Mouse (Mus musculus) small intestine, adult 2 months (tissue): ENCODE measurements around the gene Tpm3. TPM values are rescaled to one million over a fixed set of nuclear protein-coding genes. Genes with fewer than 3 reads are reported as not detected.

ENCODE experiments used
- H3K27ac ChIP-seq: fragments of 200-500 bp; 2 replicates; pipeline ENCODE4 v1.5.1; 2012; ENCODE audit warnings: low read depth, low read length, control low read depth, inconsistent platforms; ENCODE audit not compliant: insufficient read depth
- H3K27me3 ChIP-seq: fragments of 200-500 bp; 2 replicates; pipeline ENCODE4 v1.6.1; 2012; ENCODE audit warnings: mild to moderate bottlenecking, moderate library complexity, low read length, inconsistent platforms; ENCODE audit not compliant: control insufficient read depth, insufficient read depth
- H3K36me3 ChIP-seq: fragments of 200-500 bp; 2 replicates; pipeline ENCODE4 v1.6.1; 2012; ENCODE audit warnings: mild to moderate bottlenecking, low read length, control low read depth, inconsistent platforms; ENCODE audit not compliant: control insufficient read depth, insufficient read depth
- H3K4me1 ChIP-seq: fragments of 200-500 bp; 2 replicates; pipeline ENCODE4 v1.6.1; 2012; ENCODE audit warnings: low read length, inconsistent platforms, mixed read lengths; ENCODE audit not compliant: control insufficient read depth, insufficient read depth, insufficient read length
- H3K4me3 ChIP-seq: fragments of 200-500 bp; 2 replicates; pipeline ENCODE4 v1.5.1; 2012; ENCODE audit warnings: low read depth, mild to moderate bottlenecking, control low read depth, inconsistent platforms, low read length, moderate library complexity
- CTCF ChIP-seq: fragments of 200-500 bp; IDR thresholded peaks from 2 replicates; pipeline ENCODE4 v1.5.1; 2012; ENCODE audit warnings: low read depth, mild to moderate bottlenecking, control low read depth, inconsistent platforms, low read length, moderate library complexity, mixed read lengths; ENCODE audit not compliant: insufficient replicate concordance, insufficient read length; ENCODE audit errors: extremely low read depth
- POLR2A ChIP-seq: fragments of 200-500 bp; IDR thresholded peaks from 2 replicates; pipeline ENCODE4 v1.6.1; 2012; ENCODE audit warnings: low read depth, mild to moderate bottlenecking, control low read depth, inconsistent platforms, low read length, moderate library complexity
- WGBS: fragments of 180-500 bp; shearing (Covaris S2); methylation state at CpG from one replicate; pipeline ENCODE4 v1.1.7; 2018; 5-methylcytosine and 5-hydroxymethylcytosine counted together
- polyA plus RNA-seq: library from polyadenylated mRNA; depleted of rRNA; stranded (reverse); fragments of >200 nt; gene quantifications from 2 replicates; pipeline ENCODE4 v1.2.3, GENCODE M21; 2012

The Tpm3 gene
- polyA plus RNA-seq, 1 experiment = 101 TPM

DNA sequence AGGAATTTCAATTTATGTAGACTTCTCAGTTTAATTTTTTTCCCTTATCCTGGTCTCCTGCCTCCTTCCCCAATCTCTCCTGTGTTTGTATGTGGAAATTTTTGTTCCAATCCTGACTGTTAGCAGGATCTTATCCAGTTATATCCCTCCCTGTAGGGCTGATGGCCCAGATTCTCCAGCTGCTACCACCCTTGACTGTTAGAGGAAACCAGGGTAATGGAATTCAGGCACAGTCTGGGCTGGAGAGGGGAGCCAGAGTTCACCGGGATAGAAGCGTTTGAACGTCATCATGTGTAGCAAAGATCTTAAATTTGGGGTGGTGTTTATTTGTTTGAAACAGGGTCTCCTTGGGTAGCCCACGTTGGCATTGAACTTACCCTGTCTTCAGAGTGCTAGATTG, 12.3 kb downstream of the Tpm3 start:
- peaks cover 23% of the 10 kb centered on the region; the same call in 1 of the 2 replicates for H3K4me1 ChIP-seq
- H3K36me3 ChIP-seq = peaks cover 34% of the 10 kb centered on the region
- TF ChIP-seq CTCF (no peak), POLR2A (no peak)
- H3K4me3 ChIP-seq = no peak overlapping the region
- peak overlapping the region; percentile 8; the same call in 1 of the 2 replicates for H3K27ac ChIP-seq
- H3K27me3 ChIP-seq = no peaks in the 10 kb centered on the region
- 25% methylated on average over 4 of the region's 4 CpGs for WGBS

DNA sequence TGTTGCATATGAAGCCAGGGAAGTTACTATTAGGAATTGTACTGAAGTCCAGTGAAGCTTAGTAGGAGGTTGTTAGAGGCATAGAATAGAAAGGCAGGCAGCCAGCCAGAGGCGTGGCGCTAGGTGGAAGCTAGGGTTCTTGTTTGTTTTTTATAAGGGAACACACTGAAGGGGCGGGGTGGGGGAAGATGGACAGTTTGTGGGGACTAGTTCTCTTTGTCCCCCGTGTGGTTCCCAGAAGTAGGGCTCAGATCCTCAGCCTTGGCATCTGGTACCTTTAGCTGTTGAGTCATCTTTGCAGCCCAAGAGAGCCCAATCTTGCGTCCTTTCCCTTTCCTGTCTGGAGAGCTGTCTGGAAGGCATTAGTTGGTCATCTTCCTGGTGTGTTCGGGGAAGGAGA, 12.8 kb downstream of the Tpm3 start:
- no peak overlapping the region for H3K4me3 ChIP-seq
- 23% methylated on average over 6 of the region's 6 CpGs for WGBS
- peak overlapping the region; percentile 8; the same call in 1 of the 2 replicates for H3K27ac ChIP-seq
- peaks cover 23% of the 10 kb centered on the region; the same call in 1 of the 2 replicates for H3K4me1 ChIP-seq
- peaks cover 39% of the 10 kb centered on the region for H3K36me3 ChIP-seq
- H3K27me3 ChIP-seq = no peaks in the 10 kb centered on the region
- TF ChIP-seq CTCF = peak; percentile 16; the same call in 1 of the 2 replicates
- no peak for TF ChIP-seq POLR2A

- H3K36me3 ChIP-seq = peaks cover 46% of the 10 kb centered on the region
- no peak overlapping the region for H3K27ac ChIP-seq
- no peak overlapping the region for H3K4me3 ChIP-seq
- H3K4me1 ChIP-seq = peaks cover 23% of the 10 kb centered on the region; the same call in 1 of the 2 replicates
- TF ChIP-seq POLR2A (no peak), CTCF (no peak)
- WGBS = 63% methylated on average over 5 of the region's 5 CpGs
- no peaks in the 10 kb centered on the region for H3K27me3 ChIP-seq
Observed at GRCm38 (mm10) chr3:90086068-90086467, 13.6 kb downstream of the Tpm3 start.

GRCm38 (mm10) chr3:90088617-90089016, 16.2 kb downstream of the Tpm3 start:
- WGBS = 93% methylated on average over 2 of the region's 2 CpGs
- H3K27ac ChIP-seq = no peak overlapping the region
- no peak for TF ChIP-seq CTCF
- no peak for TF ChIP-seq POLR2A
- H3K4me1 ChIP-seq = peaks cover 17% of the 10 kb centered on the region; the same call in 1 of the 2 replicates
- H3K4me3 ChIP-seq = no peak overlapping the region
- H3K27me3 ChIP-seq = no peaks in the 10 kb centered on the region
- H3K36me3 ChIP-seq = peaks cover 70% of the 10 kb centered on the region

DNA sequence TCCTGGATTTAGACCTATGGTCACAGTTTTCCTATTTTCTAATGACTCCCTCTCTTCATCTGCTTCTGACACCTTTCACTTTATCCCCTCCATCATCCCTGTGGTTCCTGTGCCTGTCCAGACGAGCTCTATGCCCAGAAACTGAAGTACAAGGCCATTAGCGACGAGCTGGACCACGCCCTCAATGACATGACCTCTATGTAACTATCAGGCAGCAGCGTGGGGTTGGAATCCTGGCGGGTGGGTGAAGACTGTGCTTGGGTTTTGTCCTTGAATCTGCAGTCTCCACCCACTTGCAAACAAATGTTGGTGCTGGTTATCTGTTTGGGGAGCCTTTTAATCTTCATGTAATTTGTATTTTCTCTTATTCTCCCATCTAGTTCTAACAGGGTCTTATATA, 18.4 kb downstream of the Tpm3 start:
- WGBS = 40% methylated on average over 6 of the region's 6 CpGs
- Histone ChIP-seq H3K27me3 (no peaks in the 10 kb centered on the region), H3K36me3 (peaks cover 83% of the 10 kb centered on the region), H3K4me1 (no peaks in the 10 kb centered on the region), H3K27ac (no peak overlapping the region), H3K4me3 (no peak overlapping the region)
- no peak for TF ChIP-seq CTCF
- no peak for TF ChIP-seq POLR2A

DNA sequence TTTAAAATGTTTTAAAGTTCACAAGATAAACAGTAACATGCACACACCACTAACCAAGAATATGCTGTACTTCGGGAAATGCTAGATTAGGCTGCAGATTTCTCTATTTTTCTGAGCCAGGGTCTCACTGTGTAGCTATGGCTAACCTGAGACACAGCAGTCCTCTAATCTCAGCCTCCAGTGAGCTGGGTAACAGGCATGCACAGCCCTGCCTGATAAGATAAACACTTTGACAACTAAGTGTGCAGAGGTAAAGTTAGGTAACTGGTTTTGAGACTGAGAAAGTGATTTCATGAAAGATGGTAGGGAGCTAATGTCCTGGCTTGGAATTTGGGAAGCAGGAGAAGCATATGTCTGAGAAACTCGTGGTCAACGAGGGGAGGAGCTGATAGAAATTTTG, 22.0 kb downstream of the Tpm3 start:
- no peaks in the 10 kb centered on the region for H3K4me1 ChIP-seq
- TF ChIP-seq CTCF (no peak), POLR2A (no peak)
- no peak overlapping the region for H3K4me3 ChIP-seq
- peaks cover 72% of the 10 kb centered on the region for H3K36me3 ChIP-seq
- WGBS = 89% methylated on average over 3 of the region's 3 CpGs
- H3K27me3 ChIP-seq = no peaks in the 10 kb centered on the region
- H3K27ac ChIP-seq = no peak overlapping the region

DNA sequence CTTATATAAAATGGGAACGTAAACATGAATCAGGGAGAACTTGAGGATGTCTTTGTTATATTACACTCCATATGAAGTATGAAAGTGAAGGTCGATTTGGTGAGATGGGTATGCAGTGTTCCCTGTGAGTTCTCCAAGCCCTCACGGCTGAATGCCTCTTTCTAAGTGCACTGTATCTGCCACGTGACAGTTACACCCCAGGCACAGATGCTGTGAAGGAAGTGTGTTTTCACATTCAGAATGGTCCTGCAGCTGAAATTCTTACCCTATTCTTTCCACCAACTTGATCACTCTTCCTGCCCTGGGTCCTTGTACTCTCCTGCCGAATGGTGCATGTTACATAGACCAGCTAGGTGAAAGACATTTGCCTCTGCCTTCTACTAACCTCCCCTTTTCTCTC, 25.5 kb downstream of the Tpm3 start:
- TF ChIP-seq CTCF (no peak), POLR2A (no peak)
- 83% methylated on average over 5 of the region's 5 CpGs for WGBS
- Histone ChIP-seq H3K27ac (no peak overlapping the region), H3K4me1 (peaks cover 5% of the 10 kb centered on the region; the same call in 1 of the 2 replicates), H3K36me3 (peaks cover 47% of the 10 kb centered on the region), H3K27me3 (no peaks in the 10 kb centered on the region), H3K4me3 (no peak overlapping the region)

DNA sequence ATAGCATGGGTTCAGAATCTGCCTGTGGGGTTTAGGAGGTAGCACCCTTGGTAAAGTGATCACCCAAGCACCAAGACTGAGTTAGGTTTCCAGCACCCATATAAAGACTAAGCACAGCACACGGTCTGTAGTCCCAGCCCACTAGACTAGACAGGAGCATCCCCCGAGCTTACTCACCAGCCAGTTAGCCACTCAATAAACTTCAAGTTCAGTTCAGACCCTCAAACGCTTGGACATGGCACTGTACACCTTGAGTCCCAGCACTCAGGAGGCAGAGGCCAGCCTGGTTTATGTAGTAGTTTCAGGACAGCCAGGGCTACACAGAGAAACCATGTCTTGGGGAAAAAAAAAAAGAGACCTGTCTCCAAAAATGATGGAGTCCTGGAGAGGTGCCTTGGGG, 28.6 kb downstream of the Tpm3 start:
- WGBS = 77% methylated on average over 3 of the region's 3 CpGs
- Histone ChIP-seq H3K4me3 (no peak overlapping the region), H3K27me3 (no peaks in the 10 kb centered on the region), H3K36me3 (peaks cover 27% of the 10 kb centered on the region), H3K4me1 (peaks cover 5% of the 10 kb centered on the region; the same call in 1 of the 2 replicates), H3K27ac (no peak overlapping the region)
- TF ChIP-seq CTCF = no peak
- no peak for TF ChIP-seq POLR2A
